Mouse (Mus musculus) liver, adult 2 months (tissue): ENCODE measurements at regions not wholly inside any gene's neighbourhood (a gene's known extent, or its start where the extent isn't known, plus 50 kb on each side); places are given as distances from the start of the nearest gene placed in this dataset.

ENCODE experiments used
- DNase-seq: peaks from one replicate; pipeline ENCODE4 v3.0.0-alpha.2; 2011; ENCODE audit warnings: low read depth, low spot score; ENCODE audit errors: extremely low read depth
- H3K27ac ChIP-seq: fragments of 200-500 bp; replicated peaks from 2 replicates; pipeline ENCODE4 v1.5.1; 2012; ENCODE audit warnings: low read depth, mild to moderate bottlenecking, control low read depth, inconsistent platforms, low read length; ENCODE audit not compliant: insufficient read depth
- H3K27me3 ChIP-seq: fragments of 200-500 bp; 2 replicates; pipeline ENCODE4 v1.6.1; 2012; ENCODE audit warnings: mild to moderate bottlenecking, moderate library complexity, low read length, inconsistent platforms; ENCODE audit not compliant: control insufficient read depth, insufficient read depth
- H3K36me3 ChIP-seq: fragments of 200-500 bp; 2 replicates; pipeline ENCODE4 v1.6.1; 2012; ENCODE audit warnings: low read length, inconsistent platforms; ENCODE audit not compliant: control insufficient read depth, insufficient read depth
- H3K4me1 ChIP-seq: fragments of 200-500 bp; 2 replicates; pipeline ENCODE4 v1.6.1; 2011; ENCODE audit warnings: low read length; ENCODE audit not compliant: control insufficient read depth, insufficient read depth
- H3K4me3 ChIP-seq: fragments of 200-500 bp; 2 replicates; pipeline ENCODE4 v1.5.1; 2011; ENCODE audit warnings: low read depth, mild to moderate bottlenecking, control low read depth, low read length, moderate library complexity; ENCODE audit not compliant: insufficient read depth
- H3K79me2 ChIP-seq: fragments of 200-500 bp; 2 replicates; pipeline ENCODE4 v1.6.1; 2012; ENCODE audit warnings: inconsistent platforms, mild to moderate bottlenecking, low read length, moderate library complexity; ENCODE audit not compliant: control insufficient read depth, insufficient read depth
- H3K9ac ChIP-seq: fragments of 200-500 bp; 2 replicates; pipeline ENCODE4 v1.6.1; 2012; ENCODE audit warnings: low read depth, mild to moderate bottlenecking, control low read depth, inconsistent platforms, low read length
- CTCF ChIP-seq: fragments of 200-500 bp; IDR thresholded peaks from 2 replicates; pipeline ENCODE4 v1.5.1; 2011; ENCODE audit warnings: low read depth, low read length, control low read depth
- POLR2A ChIP-seq: fragments of 200-500 bp; IDR thresholded peaks from 2 replicates; pipeline ENCODE4 v1.6.1; 2011; ENCODE audit warnings: low read length, control low read depth; ENCODE audit not compliant: insufficient read depth; ENCODE audit errors: extremely low read depth
- WGBS: fragments of 180-500 bp; shearing (Covaris S2); methylation state at CpG from one replicate; pipeline ENCODE4 v1.1.7; 2018; 5-methylcytosine and 5-hydroxymethylcytosine counted together

- H3K36me3 ChIP-seq: no peaks in the 10 kb centered on the region
- TF ChIP-seq POLR2A: no peak
- no peak for TF ChIP-seq CTCF
- H3K79me2 ChIP-seq: no peaks in the 10 kb centered on the region
- no peaks in the 10 kb centered on the region for H3K27me3 ChIP-seq
- H3K4me1 ChIP-seq: no peaks in the 10 kb centered on the region
- no peak overlapping the region for H3K4me3 ChIP-seq
- no peak overlapping the region for H3K27ac ChIP-seq
- no peak for DNase-seq
- WGBS: 85% methylated on average over 16 of the region's 16 CpGs
- no peak overlapping the region for H3K9ac ChIP-seq
Observed at GRCm38 (mm10) chr14:114837652-114838276, 254.3 kb upstream of the Gpc5 start.

DNA sequence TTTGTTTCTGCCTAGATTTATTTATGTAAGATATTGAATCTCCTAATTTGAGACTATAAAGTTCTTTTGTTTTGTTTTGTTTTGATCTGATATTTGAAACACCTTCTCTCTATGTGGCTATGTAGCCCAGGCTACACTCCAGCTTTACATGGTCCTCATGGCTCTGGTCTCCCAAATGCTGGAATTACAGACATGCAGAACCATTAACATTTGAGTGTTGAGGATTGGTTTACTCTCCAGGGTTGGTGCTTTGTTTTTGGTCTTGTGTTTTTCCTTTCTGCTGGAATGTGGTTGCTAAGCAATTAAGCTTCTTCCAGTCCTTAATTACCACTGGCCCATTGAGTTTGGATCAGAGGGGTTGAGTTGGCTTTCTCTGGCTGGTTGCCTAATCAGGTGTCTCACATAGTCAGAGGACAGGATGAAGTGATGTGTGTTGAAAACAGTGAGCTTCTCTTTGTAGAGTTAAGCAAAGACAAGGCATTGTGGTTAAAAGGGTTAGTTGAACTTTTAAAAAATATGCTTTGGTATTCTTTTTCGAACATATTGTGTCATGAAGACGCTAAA, 252.6 kb upstream of the Gpc5 start:
- Histone ChIP-seq H3K4me3 (no peak overlapping the region), H3K36me3 (no peaks in the 10 kb centered on the region), H3K9ac (no peak overlapping the region), H3K27me3 (no peaks in the 10 kb centered on the region), H3K79me2 (no peaks in the 10 kb centered on the region), H3K27ac (no peak overlapping the region), H3K4me1 (no peaks in the 10 kb centered on the region)
- WGBS: 89% methylated on average over 2 of the region's 2 CpGs
- DNase-seq: no peak
- TF ChIP-seq CTCF (no peak), POLR2A (no peak)

DNA sequence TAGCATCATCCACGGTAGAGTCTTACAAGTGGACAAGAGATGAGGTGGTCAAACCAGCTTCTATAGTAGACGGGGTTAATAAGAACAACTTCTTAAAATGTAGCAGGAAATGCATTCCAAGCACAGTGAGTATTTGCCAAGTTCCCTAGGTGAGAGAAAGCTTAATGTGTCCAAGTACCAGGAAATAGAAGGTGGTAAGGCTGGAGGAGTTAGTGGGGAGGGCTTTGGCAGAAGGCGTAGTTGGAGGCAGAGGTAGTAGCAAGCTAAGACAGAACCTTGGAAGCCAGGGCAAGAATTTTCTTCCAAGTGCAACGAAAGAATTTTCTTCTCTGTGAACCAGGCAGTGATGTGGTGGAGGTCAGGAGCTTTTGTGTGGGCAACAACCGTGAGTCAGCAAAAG, 251.2 kb upstream of the Gpc5 start:
- no peak for TF ChIP-seq POLR2A
- no peak for TF ChIP-seq CTCF
- no peaks in the 10 kb centered on the region for H3K79me2 ChIP-seq
- no peak for DNase-seq
- no peak overlapping the region for H3K9ac ChIP-seq
- no peak overlapping the region for H3K4me3 ChIP-seq
- 86% methylated on average over 5 of the region's 5 CpGs for WGBS
- no peaks in the 10 kb centered on the region for H3K36me3 ChIP-seq
- H3K4me1 ChIP-seq: no peaks in the 10 kb centered on the region
- no peaks in the 10 kb centered on the region for H3K27me3 ChIP-seq
- H3K27ac ChIP-seq: no peak overlapping the region

DNA sequence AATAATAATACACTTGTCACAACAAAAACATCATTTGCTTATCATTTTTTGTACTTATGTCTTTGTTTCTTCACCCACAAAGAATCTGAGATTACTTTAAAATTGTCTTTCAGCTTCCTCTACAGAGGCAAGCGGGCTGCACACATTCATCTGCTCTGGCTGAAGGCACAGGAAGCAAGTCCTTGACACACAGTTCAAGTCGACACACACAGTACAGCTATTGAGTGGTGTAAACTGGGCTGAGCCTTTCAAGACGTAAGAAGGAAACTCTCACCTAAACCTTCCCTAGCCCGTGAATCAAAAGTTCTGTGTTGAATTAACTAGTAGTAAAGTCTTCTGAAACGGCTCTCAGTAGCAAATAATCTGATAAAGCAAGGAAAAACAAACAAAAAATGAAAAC, 250.5 kb upstream of the Gpc5 start:
- no peak for TF ChIP-seq CTCF
- no peak for TF ChIP-seq POLR2A
- H3K4me3 ChIP-seq: no peak overlapping the region
- no peaks in the 10 kb centered on the region for H3K4me1 ChIP-seq
- DNase-seq: no peak
- H3K79me2 ChIP-seq: no peaks in the 10 kb centered on the region
- WGBS: 54% methylated on average over 5 of the region's 5 CpGs
- H3K9ac ChIP-seq: no peak overlapping the region
- no peak overlapping the region for H3K27ac ChIP-seq
- no peaks in the 10 kb centered on the region for H3K27me3 ChIP-seq
- no peaks in the 10 kb centered on the region for H3K36me3 ChIP-seq

DNA sequence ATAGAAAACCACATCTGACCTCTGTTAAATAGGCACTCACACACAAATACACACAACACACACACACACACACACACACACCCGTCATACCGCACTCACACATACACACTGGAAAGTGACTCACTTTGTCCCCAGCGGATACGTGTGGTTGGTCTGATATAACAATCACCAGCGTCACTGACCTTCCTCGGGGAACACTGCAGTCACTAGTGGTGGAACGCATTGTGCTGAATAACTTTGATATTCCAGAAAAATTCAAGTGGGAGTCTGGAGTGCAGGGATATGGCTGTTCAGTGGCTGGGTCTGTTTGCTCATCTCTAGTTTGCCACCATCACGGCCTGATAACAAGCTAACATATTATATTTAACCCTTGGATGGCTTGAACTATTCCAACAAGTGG, 249.7 kb upstream of the Gpc5 start:
- Histone ChIP-seq H3K36me3 (no peaks in the 10 kb centered on the region), H3K9ac (no peak overlapping the region), H3K79me2 (no peaks in the 10 kb centered on the region), H3K4me3 (no peak overlapping the region), H3K27ac (no peak overlapping the region), H3K4me1 (no peaks in the 10 kb centered on the region), H3K27me3 (no peaks in the 10 kb centered on the region)
- 78% methylated on average over 8 of the region's 8 CpGs for WGBS
- no peak for DNase-seq
- no peak for TF ChIP-seq CTCF
- TF ChIP-seq POLR2A: no peak

DNA sequence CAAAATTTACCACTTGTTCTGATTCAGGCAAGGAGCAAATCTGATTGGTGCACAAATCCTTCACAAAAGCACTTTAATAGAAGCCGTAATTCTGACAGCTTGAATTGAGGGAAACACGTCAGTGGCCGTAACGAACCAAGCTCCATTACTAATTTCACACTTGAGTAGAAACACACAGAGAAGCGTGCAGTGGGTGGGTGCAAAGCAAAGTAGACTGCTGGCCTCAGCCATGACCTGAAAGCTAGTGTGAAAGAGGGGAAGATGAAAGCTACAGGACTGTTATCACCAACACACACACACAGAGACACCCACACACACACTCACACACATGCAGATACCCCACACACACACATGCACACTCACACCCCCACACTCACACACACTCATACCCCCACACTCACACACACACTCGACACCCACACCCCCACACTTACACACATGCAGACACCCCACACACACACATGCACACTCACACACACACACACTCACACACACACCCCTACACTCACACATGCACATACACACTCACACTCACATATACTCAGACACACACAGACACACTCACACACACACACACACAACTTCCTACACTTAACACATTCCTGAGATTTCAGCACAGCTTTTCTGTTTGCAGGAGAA, 248.8 kb upstream of the Gpc5 start:
- H3K4me3 ChIP-seq: no peak overlapping the region
- H3K27me3 ChIP-seq: no peaks in the 10 kb centered on the region
- no peak for TF ChIP-seq CTCF
- no peak for TF ChIP-seq POLR2A
- DNase-seq: no peak
- no peak overlapping the region for H3K9ac ChIP-seq
- WGBS: 93% methylated on average over 6 of the region's 6 CpGs
- H3K36me3 ChIP-seq: no peaks in the 10 kb centered on the region
- H3K4me1 ChIP-seq: no peaks in the 10 kb centered on the region
- no peak overlapping the region for H3K27ac ChIP-seq
- no peaks in the 10 kb centered on the region for H3K79me2 ChIP-seq
